Mouse (Mus musculus): ENCODE data around the gene Tnf.

DNA sequence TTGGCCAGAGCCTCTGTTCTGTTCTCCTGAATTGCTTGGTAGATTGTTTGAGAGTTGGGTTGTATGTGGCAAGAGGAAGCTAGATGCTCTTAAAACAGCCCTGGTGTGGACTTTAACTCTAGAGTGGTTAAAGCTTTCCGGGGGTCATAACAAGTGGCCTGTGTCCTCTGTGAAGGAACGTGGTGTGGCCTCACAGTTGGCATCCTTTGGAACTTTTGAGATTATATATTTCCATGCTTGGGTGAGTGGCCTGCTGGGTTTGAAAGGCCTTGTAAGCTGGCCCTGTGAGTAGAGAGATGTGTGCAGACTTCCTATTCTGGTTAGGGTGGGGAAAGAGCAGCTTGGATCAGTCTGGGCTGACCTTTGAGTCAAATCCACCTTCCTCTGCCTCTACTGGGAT lies 43.2 kb upstream of the Tnf start:
- TF ChIP-seq CTCF (IDR thresholded peaks at IDR 0.05; ENCODE audit: borderline replicate concordance, extremely low read depth, insufficient read depth, insufficient read length) (no peak), POLR2A (IDR thresholded peaks at IDR 0.05; ENCODE audit: borderline replicate concordance, extremely low read depth, insufficient read depth, insufficient read length, poor library complexity, severe bottlenecking) (no peak)

Measured in brain, embryonic 14.5 days (tissue).